Mouse (Mus musculus): ENCODE data around the gene Ppox.

Ppox gene

GRCm38 (mm10) chr1:171269848-171270572 lies 11.0 kb downstream of the Ppox start, which contains the start of gene B4galt3:
TSS of gene B4galt3 (plus strand) at chr1:171270328.
- ATAC-seq (ENCODE audit: insufficient number of reproducible peaks, low FRiP score, low TSS enrichment), result peak; percentile 96

GRCm38 (mm10) chr1:171268341-171268740 lies 12.6 kb downstream of the Ppox start:
- ATAC-seq (ENCODE audit: insufficient number of reproducible peaks, low FRiP score, low TSS enrichment), result no peak

- no peak for ATAC-seq (ENCODE audit: insufficient number of reproducible peaks, low FRiP score, low TSS enrichment)
Observed at GRCm38 (mm10) chr1:171265971-171266744, 14.8 kb downstream of the Ppox start.

GRCm38 (mm10) chr1:171263666-171264461 lies 17.1 kb downstream of the Ppox start:
- no peak for ATAC-seq (ENCODE audit: insufficient number of reproducible peaks, low FRiP score, low TSS enrichment)

DNA sequence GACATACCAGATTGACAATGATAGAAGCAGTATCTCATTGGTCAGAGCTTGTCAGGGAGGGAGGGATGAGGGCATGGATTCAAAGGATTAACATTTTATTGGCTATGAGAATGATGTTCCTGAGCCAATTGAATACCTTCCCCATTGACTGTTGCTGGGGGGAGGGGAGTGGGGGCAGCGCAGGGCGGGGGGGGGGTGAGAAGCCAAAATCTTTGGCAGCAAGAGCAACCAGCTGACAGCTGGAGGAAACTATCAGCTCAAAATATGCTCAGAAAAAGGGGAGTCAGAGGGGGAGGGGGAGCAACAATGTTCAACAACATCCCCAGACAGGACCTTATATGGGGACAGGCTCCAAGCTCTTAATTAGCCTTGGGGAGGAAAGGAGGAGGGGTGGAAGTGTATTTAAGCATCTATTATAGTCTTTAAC lies 17.8 kb downstream of the Ppox start:
- ATAC-seq (ENCODE audit: insufficient number of reproducible peaks, low FRiP score, low TSS enrichment), result no peak

DNA sequence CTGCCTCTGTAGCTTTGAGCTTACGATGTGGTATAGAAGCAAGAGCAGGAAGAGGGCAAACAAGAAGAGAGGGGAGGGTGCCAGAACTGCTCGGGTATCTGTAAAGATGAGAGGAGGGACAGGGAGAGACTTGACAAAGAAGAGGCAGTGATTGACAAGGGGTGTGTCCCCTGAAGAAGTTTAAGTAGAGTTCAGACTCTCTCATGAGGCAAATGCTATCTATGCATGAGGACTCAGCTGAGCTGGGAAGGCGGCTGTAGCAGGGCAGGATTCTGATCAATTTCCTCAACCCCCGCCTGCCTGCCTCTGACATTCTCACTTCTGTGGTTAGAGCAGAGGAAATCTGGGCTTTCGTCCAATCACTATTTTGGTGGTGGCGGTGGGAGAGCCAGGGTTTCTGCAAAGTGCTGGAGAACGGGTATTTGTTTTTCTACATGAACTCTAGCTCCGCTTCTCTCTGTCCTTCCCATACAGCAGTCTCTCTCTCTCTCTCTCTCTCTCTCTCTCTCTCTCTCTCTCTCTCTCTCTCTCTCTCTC lies 18.3 kb downstream of the Ppox start:
- ATAC-seq (ENCODE audit: insufficient number of reproducible peaks, low FRiP score, low TSS enrichment), result peak; percentile 53; the same call in 1 of the 2 replicates

- no peak for ATAC-seq (ENCODE audit: insufficient number of reproducible peaks, low FRiP score, low TSS enrichment)
Observed at GRCm38 (mm10) chr1:171260316-171260715, 20.7 kb downstream of the Ppox start.

GRCm38 (mm10) chr1:171258921-171259320 lies 22.1 kb downstream of the Ppox start:
- ATAC-seq (ENCODE audit: insufficient number of reproducible peaks, low FRiP score, low TSS enrichment), result no peak

DNA sequence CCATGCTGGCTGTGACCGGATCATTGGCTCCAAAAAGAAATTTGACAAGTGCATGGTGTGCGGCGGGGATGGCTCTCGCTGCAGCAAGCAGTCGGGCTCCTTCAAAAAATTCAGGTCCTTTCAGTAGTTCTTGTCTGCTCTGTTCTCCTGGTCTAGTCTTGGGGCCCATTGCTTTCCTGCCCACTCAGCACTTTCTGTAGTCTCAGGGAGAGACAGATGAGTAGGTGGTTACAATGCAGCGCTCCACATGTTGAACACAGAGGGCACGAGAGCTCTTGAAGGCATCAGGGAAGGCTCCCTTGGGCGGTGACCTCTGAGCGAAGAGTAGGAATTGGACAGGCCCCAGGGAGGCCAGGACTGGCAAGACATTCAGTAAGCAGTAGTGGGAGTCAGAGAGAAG lies 23.2 kb downstream of the Ppox start:
- ATAC-seq (ENCODE audit: insufficient number of reproducible peaks, low FRiP score, low TSS enrichment), result no peak

- peak; percentile 46; the same call in 1 of the 2 replicates for ATAC-seq (ENCODE audit: insufficient number of reproducible peaks, low FRiP score, low TSS enrichment)
Observed at GRCm38 (mm10) chr1:171256937-171257548, 23.9 kb downstream of the Ppox start.

- no peak for ATAC-seq (ENCODE audit: insufficient number of reproducible peaks, low FRiP score, low TSS enrichment)
Observed at GRCm38 (mm10) chr1:171256095-171256818, 24.7 kb downstream of the Ppox start.

- ATAC-seq (ENCODE audit: insufficient number of reproducible peaks, low FRiP score, low TSS enrichment), result no peak
Observed at GRCm38 (mm10) chr1:171252415-171252814, 28.6 kb downstream of the Ppox start.

- ATAC-seq (ENCODE audit: insufficient number of reproducible peaks, low FRiP score, low TSS enrichment), result no peak
Observed at GRCm38 (mm10) chr1:171251594-171252324, 29.2 kb downstream of the Ppox start.

GRCm38 (mm10) chr1:171250680-171251593 lies 30.0 kb downstream of the Ppox start, which contains the start of gene Ndufs2:
TSS of gene Ndufs2 (minus strand) at chr1:171251388.
- ATAC-seq (ENCODE audit: insufficient number of reproducible peaks, low FRiP score, low TSS enrichment), result no peak

- ATAC-seq (ENCODE audit: insufficient number of reproducible peaks, low FRiP score, low TSS enrichment), result no peak
Observed at GRCm38 (mm10) chr1:171249913-171250600, 30.9 kb downstream of the Ppox start, which contains the start of gene Adamts4. TSS of gene Adamts4 (plus strand) at chr1:171250421.

DNA sequence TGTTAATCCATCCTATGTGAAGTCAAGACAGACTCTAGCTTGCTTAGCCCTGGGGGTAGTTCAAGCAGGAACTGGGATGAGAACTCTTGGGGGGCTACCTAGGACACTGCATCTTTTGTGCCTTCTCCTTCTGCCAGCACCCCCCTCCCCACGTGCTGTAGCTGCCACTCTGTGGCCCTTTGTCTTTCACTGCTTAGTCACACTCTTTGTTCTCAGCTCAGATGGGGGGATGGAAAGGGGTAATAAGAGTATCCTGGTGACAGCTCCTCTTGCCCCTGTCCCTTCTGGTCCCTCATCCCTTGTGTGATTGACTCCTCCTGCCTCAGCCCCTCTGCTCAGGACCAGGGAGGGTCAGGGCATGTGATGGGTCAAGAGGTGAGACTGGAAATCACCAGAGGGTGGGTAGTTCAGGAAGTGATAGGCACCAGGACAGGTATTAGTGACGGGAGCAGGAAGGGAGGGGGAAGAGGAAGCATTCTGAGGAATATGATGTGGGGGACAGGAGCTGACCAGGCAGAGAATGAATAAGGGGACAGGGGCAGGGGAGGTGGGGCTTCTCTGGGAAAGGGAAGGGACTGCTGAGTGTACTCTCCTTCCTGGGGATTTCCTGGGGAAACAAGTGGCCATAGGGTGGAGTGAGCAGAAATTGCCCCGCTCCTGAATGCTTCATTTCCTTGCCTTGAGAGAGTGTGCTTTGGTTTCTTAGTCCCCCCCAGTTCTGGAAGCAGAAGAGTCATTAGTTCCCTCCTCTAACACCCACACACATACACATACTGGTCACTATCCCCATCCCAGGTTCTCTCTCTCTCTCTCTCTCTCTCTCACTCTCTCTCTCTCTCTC lies 32.4 kb downstream of the Ppox start:
- no peak for ATAC-seq (ENCODE audit: insufficient number of reproducible peaks, low FRiP score, low TSS enrichment)

Measured in cerebellum, adult (tissue).